Mouse (Mus musculus) embryonic fibroblast, embryonic 13.5 days (primary cell): Measurements from ENCODE around the gene Ppp1r1b.

ENCODE experiments used
- CTCF ChIP-seq: IDR thresholded peaks from 2 replicates; pipeline ENCODE4 v1.5.1; 2011; ENCODE audit warnings: mild to moderate bottlenecking, control low read depth, low read length, moderate library complexity, borderline replicate concordance; ENCODE audit not compliant: insufficient read depth
- POLR2A ChIP-seq: IDR thresholded peaks from 2 replicates; pipeline ENCODE4 v1.6.1; 2011; ENCODE audit warnings: low read depth, mild to moderate bottlenecking, control low read depth, low read length, moderate library complexity

GRCm38 (mm10) chr11:98333263-98333696 lies 14.9 kb upstream of the Ppp1r1b start:
- TF ChIP-seq CTCF (no peak), POLR2A (no peak)
